Mouse (Mus musculus) hindbrain, embryonic 11.5 days (tissue): Measurements from ENCODE around the gene Gm26602. TPM values are rescaled to one million over a fixed set of nuclear protein-coding genes. Genes with fewer than 3 reads are reported as not detected.
"Not testable (repeated sequence)": the region's sequence is repeated elsewhere in the genome, so short reads cannot be mapped to it uniquely, and the experiment has no call there.

Experiments
- ATAC-seq: fragments of 200-750 bp; cut with Nextera tagmentation; 2 replicates; pipeline ENCODE4 v1.8.0; 2017; ENCODE audit warnings: mild to moderate bottlenecking, moderate TSS enrichment, moderate library complexity; ENCODE audit not compliant: low FRiP score
- DNase-seq: peaks from one replicate; pipeline ENCODE4 v3.0.0-alpha.2; 2015; ENCODE audit warnings: low spot score
- H3K27ac ChIP-seq: fragments of 300-500 bp; sonication (generic); 2 replicates; pipeline ENCODE4 v1.5.1; 2014; ENCODE audit warnings: mild to moderate bottlenecking, low read depth, low read length
- H3K27me3 ChIP-seq: fragments of 300-500 bp; sonication (generic); 2 replicates; pipeline ENCODE4 v1.6.1; 2014; ENCODE audit warnings: mild to moderate bottlenecking, low read length, moderate library complexity, mixed read lengths; ENCODE audit not compliant: control insufficient read depth, insufficient read depth
- H3K36me3 ChIP-seq: fragments of 300-500 bp; sonication (generic); 2 replicates; pipeline ENCODE4 v1.6.1; 2014; ENCODE audit warnings: mild to moderate bottlenecking, low read length, moderate library complexity, mixed read lengths; ENCODE audit not compliant: control insufficient read depth, insufficient read depth
- H3K4me1 ChIP-seq: fragments of 300-500 bp; sonication (generic); replicated peaks from 2 replicates; pipeline ENCODE4 v1.6.1; 2014; ENCODE audit warnings: low read length, mixed read lengths; ENCODE audit not compliant: control insufficient read depth, insufficient read depth
- H3K4me2 ChIP-seq: fragments of 300-500 bp; sonication (generic); replicated peaks from 2 replicates; pipeline ENCODE4 v1.6.1; 2014; ENCODE audit warnings: mild to moderate bottlenecking, low read depth, low read length
- H3K4me3 ChIP-seq: fragments of 300-500 bp; sonication (generic); 2 replicates; pipeline ENCODE4 v1.5.1; 2014; ENCODE audit warnings: low read depth, low read length
- H3K9ac ChIP-seq: fragments of 300-500 bp; sonication (generic); 2 replicates; pipeline ENCODE4 v1.6.1; 2014; ENCODE audit warnings: low read depth, low read length
- H3K9me3 ChIP-seq: fragments of 300-500 bp; sonication (generic); 2 replicates; pipeline ENCODE4 v1.6.1; 2016; ENCODE audit warnings: low read length; ENCODE audit not compliant: control insufficient read depth
- WGBS: fragments of 180-500 bp; shearing (Covaris S2); extraction: QIAGEN DNeasy Blood & Tissue Kit; methylation state at CpG from one replicate; pipeline ENCODE4 v1.1.7; 2014; 5-methylcytosine and 5-hydroxymethylcytosine counted together
- polyA plus RNA-seq: library from polyadenylated mRNA; unstranded; fragments of >200 nt; fragmentation: Nextera tagmentation; extraction: Ambion mirVana; gene quantifications from 2 replicates; pipeline ENCODE4 v1.2.1, GENCODE M21; 2014

Gene Gm26602
- polyA plus RNA-seq, 1 experiment from 2014 or later = 25.3 TPM

DNA sequence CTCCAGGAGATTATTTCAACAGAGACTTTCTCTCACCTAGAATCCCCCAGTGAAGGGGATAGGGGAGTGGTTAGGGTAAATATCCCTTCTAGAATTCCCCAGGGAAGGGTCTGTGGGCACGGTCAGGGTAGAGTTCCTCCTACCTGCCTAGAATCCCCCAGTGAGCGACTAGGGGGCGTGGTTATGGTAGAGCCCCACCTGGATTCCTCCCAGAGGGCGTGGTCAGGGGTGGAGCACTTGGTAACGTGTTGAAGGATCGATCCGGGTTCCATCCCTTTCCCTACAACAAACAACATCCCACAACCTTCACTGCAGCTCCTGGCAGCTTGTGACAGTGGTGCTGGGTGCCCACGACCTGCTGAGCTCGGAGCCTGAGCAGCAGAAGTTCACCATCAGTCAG, 29.9 kb upstream of the Gm26602 start:
- no peak for DNase-seq
- 0 out of 2 replicates have a peak, but pooled peaks cover 2% of the 10 kb centered on the region for H3K4me1 ChIP-seq
- no peaks in the 10 kb centered on the region for H3K36me3 ChIP-seq
- H3K4me3 ChIP-seq = no peak overlapping the region
- H3K27ac ChIP-seq = no peak overlapping the region
- peaks cover 14% of the 10 kb centered on the region for H3K27me3 ChIP-seq
- ATAC-seq = no peak
- H3K9me3 ChIP-seq = no peaks in the 10 kb centered on the region
- no peak overlapping the region for H3K4me2 ChIP-seq
- H3K9ac ChIP-seq = no peak overlapping the region
- WGBS = 21% methylated on average over 9 of the region's 9 CpGs

DNA sequence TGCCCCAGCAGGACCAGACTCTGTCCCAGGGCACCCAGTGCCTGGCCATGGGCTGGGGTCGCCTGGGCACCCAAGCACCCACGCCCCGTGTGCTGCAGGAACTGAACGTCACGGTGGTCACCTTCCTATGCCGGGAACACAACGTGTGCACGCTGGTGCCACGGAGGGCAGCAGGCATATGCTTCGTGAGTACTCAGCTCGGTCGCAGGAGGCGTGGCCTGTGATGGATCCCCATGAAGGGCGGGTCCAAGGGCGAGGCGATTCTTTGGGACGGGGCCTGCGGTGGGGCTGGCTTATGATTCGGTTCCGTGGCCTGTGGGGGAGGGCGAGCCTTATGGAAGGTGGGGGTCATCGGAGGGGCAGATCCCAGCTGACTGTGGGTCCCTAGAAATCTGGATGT, 28.7 kb upstream of the Gm26602 start:
- no peak for ATAC-seq
- no peak overlapping the region for H3K9ac ChIP-seq

DNA sequence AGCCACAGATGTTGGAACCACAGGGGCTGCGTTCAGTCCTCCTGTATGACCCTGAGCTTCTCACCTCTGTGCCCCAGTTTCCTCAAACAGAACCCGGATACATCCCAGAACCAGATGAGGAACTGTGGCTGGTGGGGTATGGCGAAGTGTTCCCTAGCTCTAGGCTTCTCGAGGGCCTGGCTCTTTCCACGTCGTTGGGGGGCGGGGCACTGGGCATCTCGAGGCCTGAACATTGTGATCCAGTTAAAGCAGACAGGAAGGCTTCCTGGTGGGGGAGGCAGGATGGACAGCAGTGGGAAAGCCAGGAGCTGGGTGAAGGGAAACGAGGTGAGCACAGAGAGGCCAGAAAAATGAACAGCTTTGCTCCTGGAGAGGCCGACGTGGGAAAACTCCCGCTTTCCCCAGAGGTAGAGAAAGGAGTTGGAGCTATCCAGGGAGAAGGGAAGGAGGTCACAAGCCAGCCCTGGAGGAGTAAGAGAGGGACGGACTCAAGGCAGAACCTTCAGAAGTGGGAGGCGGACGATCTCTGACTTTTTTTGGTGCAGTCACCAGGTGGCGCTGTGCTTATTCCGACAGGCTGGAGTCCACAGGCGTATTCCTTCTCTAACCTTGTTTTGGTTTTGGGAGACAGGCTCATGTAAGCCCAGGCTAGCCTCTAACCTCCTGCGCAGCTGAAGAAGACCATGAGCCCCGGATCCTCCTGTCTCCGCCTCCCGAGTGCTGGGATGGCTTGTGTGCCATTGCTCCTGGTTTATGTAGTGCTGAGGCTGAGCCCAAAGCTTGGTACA, 27.2 kb upstream of the Gm26602 start:
- Histone ChIP-seq H3K4me1 (0 out of 2 replicates have a peak, but pooled peaks cover 2% of the 10 kb centered on the region), H3K9me3 (no peaks in the 10 kb centered on the region), H3K4me2 (no peak overlapping the region), H3K4me3 (no peak overlapping the region), H3K36me3 (no peaks in the 10 kb centered on the region), H3K27me3 (peaks cover 14% of the 10 kb centered on the region), H3K9ac (0 out of 2 replicates have a peak overlapping the region, but pooled peaks have one; percentile 11), H3K27ac (no peak overlapping the region)
- 15% methylated on average over 22 of the region's 22 CpGs for WGBS
- 0 out of 2 replicates have a peak, but pooled peaks have one; percentile 18 for ATAC-seq
- peak; percentile 89 for DNase-seq

More for the DNA sequence above, 28.7 kb upstream of the Gm26602 start:
- H3K4me1 ChIP-seq = 0 out of 2 replicates have a peak, but pooled peaks cover 2% of the 10 kb centered on the region
- DNase-seq = peak; percentile 34
- no peak overlapping the region for H3K27ac ChIP-seq
- peak overlapping the region; percentile 11; the same call in 1 of the 2 replicates for H3K4me2 ChIP-seq
- peak overlapping the region; percentile 6; the same call in 1 of the 2 replicates for H3K4me3 ChIP-seq
- H3K36me3 ChIP-seq = no peaks in the 10 kb centered on the region
- 7% methylated on average over 22 of the region's 22 CpGs for WGBS
- H3K9me3 ChIP-seq = no peaks in the 10 kb centered on the region
- peaks cover 14% of the 10 kb centered on the region for H3K27me3 ChIP-seq

DNA sequence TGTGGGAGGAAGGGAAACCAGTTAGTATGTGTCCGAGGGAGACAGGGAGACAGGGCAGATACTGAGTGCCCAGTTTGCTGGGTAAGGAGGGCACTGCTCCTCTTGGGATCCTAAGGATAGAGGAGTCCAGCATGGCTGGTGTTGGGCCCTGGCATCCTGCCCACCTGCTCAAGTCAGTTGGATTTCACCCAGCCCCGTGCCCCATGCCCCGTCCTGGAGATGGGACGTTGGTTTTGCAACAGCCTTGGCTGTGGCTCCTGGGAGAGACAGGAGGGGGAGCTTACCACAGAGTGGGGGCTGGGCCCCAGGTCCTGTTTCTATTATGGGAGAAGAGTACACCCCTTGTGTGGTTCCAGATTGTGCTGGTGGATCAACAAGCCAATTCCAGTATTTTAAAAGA, 26.2 kb upstream of the Gm26602 start:
- DNase-seq (no peak), ATAC-seq (no peak)
- Histone ChIP-seq H3K27me3 (peaks cover 14% of the 10 kb centered on the region), H3K9ac (peak overlapping the region; percentile 11; the same call in 1 of the 2 replicates), H3K36me3 (no peaks in the 10 kb centered on the region), H3K9me3 (no peaks in the 10 kb centered on the region), H3K4me2 (no peak overlapping the region), H3K27ac (no peak overlapping the region), H3K4me3 (no peak overlapping the region), H3K4me1 (0 out of 2 replicates have a peak, but pooled peaks cover 2% of the 10 kb centered on the region)
- 73% methylated on average over 4 of the region's 4 CpGs for WGBS

DNA sequence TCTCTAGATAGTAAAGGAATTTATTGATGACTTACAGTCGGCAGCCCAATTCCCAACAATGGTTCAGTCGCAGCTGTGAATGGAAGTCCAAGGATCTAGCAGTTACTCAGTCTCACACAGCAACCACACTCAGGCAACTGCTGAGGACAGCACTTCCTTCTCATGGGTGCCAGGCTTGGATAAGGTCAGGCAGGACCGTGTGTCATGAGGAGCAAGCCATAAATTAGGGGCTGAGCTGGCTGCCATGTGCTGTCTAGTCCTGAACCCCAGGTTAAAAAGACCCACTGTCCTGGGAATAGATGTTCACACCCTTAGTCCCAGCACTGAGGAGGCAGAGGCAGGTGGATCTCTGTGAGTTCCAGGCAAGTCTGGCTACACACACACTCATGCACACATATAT, 25.7 kb upstream of the Gm26602 start:
- not testable (repeated sequence) for ATAC-seq, H3K4me3 ChIP-seq, H3K27ac ChIP-seq, H3K36me3 ChIP-seq, H3K4me2 ChIP-seq, DNase-seq, H3K4me1 ChIP-seq, H3K9ac ChIP-seq, H3K9me3 ChIP-seq
- WGBS = 74% methylated on average over 2 of the region's 3 CpGs
- peaks cover 14% of the 10 kb centered on the region for H3K27me3 ChIP-seq

DNA sequence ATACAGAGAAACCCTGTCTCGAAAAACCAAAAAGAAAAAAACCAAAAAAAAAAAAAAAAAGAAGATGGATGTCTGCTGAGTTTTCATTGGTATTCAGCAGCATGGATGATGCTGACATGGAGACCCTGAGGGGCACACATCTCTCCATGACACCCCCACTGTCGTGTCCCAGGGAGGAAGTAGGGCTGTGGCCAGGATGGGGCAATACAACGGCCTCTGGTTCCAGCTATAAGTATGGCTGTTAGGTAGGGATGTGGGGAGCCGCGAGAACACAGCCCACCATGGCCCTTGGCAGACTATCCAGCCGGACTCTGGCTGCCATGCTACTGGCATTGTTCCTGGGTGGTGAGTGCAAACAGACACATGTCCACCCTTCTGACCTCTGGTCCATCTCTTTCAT, 24.6 kb upstream of the Gm26602 start, which contains the start of gene Elane:
Elane (plus strand) TSS at position 194 of the 400 bp plus-strand sequence.
- Histone ChIP-seq H3K9me3 (no peaks in the 10 kb centered on the region), H3K36me3 (no peaks in the 10 kb centered on the region), H3K4me1 (0 out of 2 replicates have a peak, but pooled peaks cover 2% of the 10 kb centered on the region), H3K9ac (no peak within 1 kb of the TSS), H3K27me3 (peaks cover 14% of the 10 kb centered on the region), H3K4me3 (no peak within 1 kb of the TSS), H3K27ac (no peak within 1 kb of the TSS), H3K4me2 (no peak within 1 kb of the TSS)
- DNase-seq (no peak), ATAC-seq (no peak)
- WGBS = 85% methylated on average over 6 of the region's 6 CpGs

DNA sequence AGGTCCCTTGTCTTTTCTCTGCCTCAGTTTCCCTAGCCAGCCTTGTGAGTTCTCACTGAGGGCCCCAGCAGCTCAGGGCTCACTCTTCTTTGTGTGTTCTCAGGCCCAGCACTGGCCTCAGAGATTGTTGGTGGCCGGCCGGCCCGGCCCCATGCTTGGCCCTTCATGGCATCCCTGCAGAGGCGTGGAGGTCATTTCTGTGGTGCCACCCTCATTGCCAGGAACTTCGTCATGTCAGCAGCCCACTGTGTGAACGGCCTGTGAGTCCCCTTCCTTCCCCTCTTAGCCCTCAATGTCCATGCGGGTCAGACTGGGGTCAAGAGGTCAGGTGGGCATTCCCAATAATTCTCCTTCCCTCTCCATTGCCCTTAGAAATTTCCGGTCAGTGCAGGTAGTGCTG, 24.0 kb upstream of the Gm26602 start:
- Histone ChIP-seq H3K4me2 (no peak overlapping the region), H3K9me3 (no peaks in the 10 kb centered on the region), H3K4me1 (0 out of 2 replicates have a peak, but pooled peaks cover 2% of the 10 kb centered on the region), H3K27me3 (peaks cover 12% of the 10 kb centered on the region), H3K4me3 (no peak overlapping the region), H3K9ac (no peak overlapping the region), H3K36me3 (no peaks in the 10 kb centered on the region), H3K27ac (no peak overlapping the region)
- 83% methylated on average over 8 of the region's 8 CpGs for WGBS
- no peak for DNase-seq
- no peak for ATAC-seq

DNA sequence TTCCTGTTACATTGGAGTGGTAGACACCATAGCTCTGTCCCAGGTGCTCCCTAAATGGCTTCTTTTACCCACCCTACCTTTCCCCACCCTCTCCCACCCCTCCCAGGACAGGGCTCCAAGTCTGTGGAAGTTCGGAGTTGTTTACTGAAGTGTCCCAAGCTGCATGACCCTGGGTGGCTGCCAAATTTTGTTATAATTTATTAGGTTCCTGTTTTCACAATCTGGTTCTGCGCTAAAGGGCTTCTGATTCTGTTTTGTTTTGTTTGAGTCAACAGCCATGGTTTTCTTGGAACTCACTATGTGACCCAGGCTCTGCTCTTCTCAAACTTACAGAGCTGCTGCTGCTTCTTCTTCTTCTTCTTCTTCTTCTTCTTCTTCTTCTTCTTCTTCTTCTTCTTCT, 21.3 kb upstream of the Gm26602 start:
- no peak overlapping the region for H3K4me3 ChIP-seq
- WGBS = 92% methylated on average over 2 of the region's 2 CpGs

DNA sequence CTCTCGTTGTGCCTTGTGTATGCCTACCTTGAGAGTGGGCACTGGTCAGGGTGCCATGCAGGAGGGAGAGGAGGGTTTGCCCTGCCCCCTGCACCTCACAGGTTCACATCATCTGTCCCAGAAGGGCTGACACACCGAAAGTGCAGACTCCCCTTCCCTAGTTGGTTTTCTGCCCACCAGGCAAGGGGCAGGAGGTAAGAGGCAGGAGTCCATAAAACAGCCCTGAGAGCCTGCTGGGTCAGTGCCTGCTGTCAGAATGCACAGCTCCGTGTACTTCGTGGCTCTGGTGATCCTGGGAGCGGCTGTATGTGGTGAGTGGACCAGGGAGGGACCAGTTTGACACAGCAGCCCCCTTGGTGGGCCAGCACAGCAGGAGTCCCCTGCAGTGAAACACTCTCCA, 20.0 kb upstream of the Gm26602 start, which contains the start of gene Cfd:
Cfd (plus strand) TSS at position 184 of the 400 bp plus-strand sequence.
- 43% methylated on average over 5 of the region's 5 CpGs for WGBS
- Histone ChIP-seq H3K36me3 (no peaks in the 10 kb centered on the region), H3K4me2 (no peak within 1 kb of the TSS), H3K4me1 (no peaks in the 10 kb centered on the region), H3K27ac (no peak within 1 kb of the TSS), H3K4me3 (no peak within 1 kb of the TSS), H3K9me3 (no peaks in the 10 kb centered on the region), H3K27me3 (no peaks in the 10 kb centered on the region), H3K9ac (no peak within 1 kb of the TSS)
- DNase-seq (no peak), ATAC-seq (no peak)

More for the DNA sequence above, 21.3 kb upstream of the Gm26602 start:
- H3K4me2 ChIP-seq = no peak overlapping the region
- no peaks in the 10 kb centered on the region for H3K27me3 ChIP-seq
- H3K27ac ChIP-seq = no peak overlapping the region
- no peaks in the 10 kb centered on the region for H3K4me1 ChIP-seq
- no peaks in the 10 kb centered on the region for H3K9me3 ChIP-seq
- no peaks in the 10 kb centered on the region for H3K36me3 ChIP-seq
- DNase-seq (no peak), ATAC-seq (no peak)
- H3K9ac ChIP-seq = no peak overlapping the region
